Mouse (Mus musculus) bone marrow macrophage, adult 2 months (primary cell): Measurements from ENCODE around the gene Ank.

ENCODE experiments used
- CTCF ChIP-seq: IDR thresholded peaks from 2 replicates; pipeline ENCODE4 v1.5.1; 2012; ENCODE audit warnings: low read depth, mild to moderate bottlenecking, low read length, moderate library complexity
- POLR2A ChIP-seq: IDR thresholded peaks from 2 replicates; pipeline ENCODE4 v1.6.1; 2012; ENCODE audit warnings: mild to moderate bottlenecking, low read depth, low read length, borderline replicate concordance

DNA sequence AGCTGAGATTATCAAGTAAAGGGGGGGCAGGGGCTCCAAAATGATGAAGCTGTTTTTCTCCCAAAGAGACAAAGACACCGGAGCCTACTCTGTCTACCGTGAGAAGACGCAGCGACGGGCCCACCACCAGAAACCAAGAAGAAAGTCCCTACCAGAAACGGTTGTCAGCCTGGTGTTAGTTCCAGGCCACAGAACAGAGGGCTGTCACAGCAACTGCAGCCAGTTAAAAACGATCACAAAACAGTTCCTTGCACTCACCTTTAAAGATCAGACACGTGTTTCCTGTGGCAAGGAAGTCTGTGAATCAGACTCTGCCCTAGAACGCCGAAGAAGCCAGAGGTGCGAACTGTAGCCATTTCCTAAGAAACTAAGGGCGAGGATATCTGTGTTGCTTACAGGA, 174.7 kb downstream of the Ank start:
- no peak for TF ChIP-seq CTCF
- no peak for TF ChIP-seq POLR2A
